Mouse (Mus musculus) forebrain, embryonic 14.5 days (tissue): ENCODE data around the gene Dact2. TPM values are rescaled to one million over a fixed set of nuclear protein-coding genes. Genes with fewer than 3 reads are reported as not detected.

Source experiments
- ATAC-seq: fragments of 200-750 bp; cut with Nextera tagmentation; 2 replicates; pipeline ENCODE4 v1.8.0; 2017; ENCODE audit warnings: mild to moderate bottlenecking, moderate library complexity
- DNase-seq: peaks from one replicate; pipeline ENCODE4 v3.0.0-alpha.2; 2015; ENCODE audit warnings: low spot score
- H3K27ac ChIP-seq: fragments of 300-500 bp; sonication (generic); 2 replicates; pipeline ENCODE4 v1.5.1; 2014; ENCODE audit warnings: low read depth, mild to moderate bottlenecking, control low read depth, low read length, moderate library complexity
- H3K27me3 ChIP-seq: fragments of 300-500 bp; sonication (generic); replicated peaks from 2 replicates; pipeline ENCODE4 v1.6.1; 2014; ENCODE audit warnings: low read length, control low read depth, mixed read lengths; ENCODE audit not compliant: control insufficient read depth, insufficient read depth
- H3K36me3 ChIP-seq: fragments of 300-500 bp; sonication (generic); 2 replicates; pipeline ENCODE4 v1.6.1; 2014; ENCODE audit warnings: low read length, control low read depth; ENCODE audit not compliant: control insufficient read depth, insufficient read depth
- H3K4me1 ChIP-seq: fragments of 300-500 bp; sonication (generic); 2 replicates; pipeline ENCODE4 v1.6.1; 2014; ENCODE audit warnings: antibody characterized with exemption, low read length, control low read depth; ENCODE audit not compliant: control insufficient read depth, insufficient read depth
- H3K4me2 ChIP-seq: fragments of 300-500 bp; sonication (generic); 2 replicates; pipeline ENCODE4 v1.6.1; 2014; ENCODE audit warnings: mild to moderate bottlenecking, control low read depth, low read length
- H3K4me3 ChIP-seq: fragments of 300-500 bp; sonication (generic); 2 replicates; pipeline ENCODE4 v1.5.1; 2014; ENCODE audit warnings: low read depth, low read length, control low read depth
- H3K9ac ChIP-seq: fragments of 300-500 bp; sonication (generic); 2 replicates; pipeline ENCODE4 v1.6.1; 2014; ENCODE audit warnings: mild to moderate bottlenecking, low read length, control low read depth, moderate library complexity
- H3K9me3 ChIP-seq: fragments of 300-500 bp; sonication (generic); replicated peaks from 2 replicates; pipeline ENCODE4 v1.6.1; 2016; ENCODE audit warnings: low read length, control low read depth, mixed read lengths; ENCODE audit not compliant: control insufficient read depth
- WGBS: fragments of 180-500 bp; shearing (Covaris S2); extraction: QIAGEN DNeasy Blood & Tissue Kit; methylation state at CpG from one replicate; pipeline ENCODE4 v1.1.7; 2014; 5-methylcytosine and 5-hydroxymethylcytosine counted together
- polyA plus RNA-seq: library from polyadenylated mRNA; unstranded; fragments of >200 nt; fragmentation: Nextera tagmentation; extraction: Ambion mirVana; gene quantifications from 2 replicates; pipeline ENCODE4 v1.2.1, GENCODE M21; 2014

Gene Dact2
- polyA plus RNA-seq, 1 experiment from 2014 or later, result 1.4 TPM

- peak; percentile 91 for DNase-seq
- Histone ChIP-seq H3K9me3 (no peaks in the 10 kb centered on the region), H3K9ac (peak overlapping the region; percentile 32; the same call in 1 of the 2 replicates), H3K4me3 (no peak overlapping the region), H3K4me1 (peaks cover 31% of the 10 kb centered on the region), H3K36me3 (no peaks in the 10 kb centered on the region), H3K27me3 (no peaks in the 10 kb centered on the region), H3K27ac (peak overlapping the region; percentile 79), H3K4me2 (peak overlapping the region; percentile 38)
- ATAC-seq, result peak; percentile 88
- under 1% methylated on average over 10 of the region's 10 CpGs for WGBS
These were observed 38.7 kb downstream of the Dact2 start for GRCm38 (mm10) chr17:14165332-14165876.

GRCm38 (mm10) chr17:14160846-14161245, 43.3 kb downstream of the Dact2 start:
- ATAC-seq, result no peak

GRCm38 (mm10) chr17:14157779-14158195, 46.3 kb downstream of the Dact2 start:
- DNase-seq, result peak; percentile 56
- Histone ChIP-seq H3K9me3 (no peaks in the 10 kb centered on the region), H3K27me3 (no peaks in the 10 kb centered on the region), H3K27ac (no peak overlapping the region), H3K9ac (no peak overlapping the region), H3K4me1 (peaks cover 7% of the 10 kb centered on the region), H3K36me3 (no peaks in the 10 kb centered on the region), H3K4me2 (no peak overlapping the region), H3K4me3 (no peak overlapping the region)
- peak; percentile 67 for ATAC-seq
- 3% methylated on average over 7 of the region's 7 CpGs for WGBS

More at GRCm38 (mm10) chr17:14160846-14161245, 43.3 kb downstream of the Dact2 start:
- no peak overlapping the region for H3K4me3 ChIP-seq
- no peaks in the 10 kb centered on the region for H3K36me3 ChIP-seq
- no peak for DNase-seq
- H3K9me3 ChIP-seq, result no peaks in the 10 kb centered on the region
- no peak overlapping the region for H3K27ac ChIP-seq
- H3K4me1 ChIP-seq, result peaks cover 29% of the 10 kb centered on the region
- no peak overlapping the region for H3K4me2 ChIP-seq
- no peak overlapping the region for H3K9ac ChIP-seq
- H3K27me3 ChIP-seq, result no peaks in the 10 kb centered on the region
- 91% methylated on average over 3 of the region's 3 CpGs for WGBS

Other genes with a start within 250 kb of the Dact2 start
- gene Gm7356, start 200.6 kb downstream of the Dact2 start, polyA plus RNA-seq, result not detected in 2 replicates
- gene Gm7358, start 144.8 kb downstream of the Dact2 start, polyA plus RNA-seq, result not detected in 2 replicates
- gene Smoc2, start 75.2 kb upstream of the Dact2 start, polyA plus RNA-seq, result 1.3 and 2.2 TPM in 2 replicates